Mouse (Mus musculus) neural tube, embryonic 15.5 days (tissue): ENCODE data around the gene Gm45717. TPM values are rescaled to one million over a fixed set of nuclear protein-coding genes. Genes with fewer than 3 reads are reported as not detected.

Source experiments
- polyA plus RNA-seq: library from polyadenylated mRNA; unstranded; fragments of >200 nt; fragmentation: Nextera tagmentation; extraction: Ambion mirVana; gene quantifications from 2 replicates; pipeline ENCODE4 v1.2.1, GENCODE M21; 2015

Gm45717 gene
- polyA plus RNA-seq, 1 experiment from 2014 or later = not detected

Other genes starting within 250 kb of the Gm45717 start
- gene Cyp2e1, start 192.2 kb downstream of the Gm45717 start, polyA plus RNA-seq = not detected in 2 replicates
- 0.47 and 0.73 TPM in 2 replicates for gene Syce1, start 168.1 kb downstream of the Gm45717 start, polyA plus RNA-seq
- 29.4 and 33.1 TPM in 2 replicates for gene Zfp941, start 133.8 kb downstream of the Gm45717 start, polyA plus RNA-seq
- gene Urah, start 120.9 kb downstream of the Gm45717 start, polyA plus RNA-seq = 0.23 and 0.46 TPM in 2 replicates
- not detected in 2 replicates for gene Scgb1c1, start 110.4 kb downstream of the Gm45717 start, polyA plus RNA-seq
- gene Odf3, start 108.1 kb downstream of the Gm45717 start, polyA plus RNA-seq = not detected in 2 replicates
- gene Gm45785, start 99.6 kb downstream of the Gm45717 start, polyA plus RNA-seq = not detected in 2 replicates
- 91.9 and 94.8 TPM in 2 replicates for gene Ric8a, start 99.0 kb downstream of the Gm45717 start, polyA plus RNA-seq
- gene Bet1l, start 98.4 kb downstream of the Gm45717 start, polyA plus RNA-seq = 45.8 and 49.1 TPM in 2 replicates
- gene Psmd13, start 74.0 kb downstream of the Gm45717 start, polyA plus RNA-seq = 253 and 254 TPM in 2 replicates
- 61.9 and 67.8 TPM in 2 replicates for gene Sirt3, start 73.6 kb downstream of the Gm45717 start, polyA plus RNA-seq
- gene Cox8b, start 55.5 kb downstream of the Gm45717 start, polyA plus RNA-seq = 1.5 and 4.8 TPM in 2 replicates
- 0.67 and 5.6 TPM in 2 replicates for gene Nlrp6, start 35.0 kb downstream of the Gm45717 start, polyA plus RNA-seq
- 6.3 and 10.2 TPM in 2 replicates for gene Pgghg, start 14.5 kb downstream of the Gm45717 start, polyA plus RNA-seq
- 3.0 and 4.5 TPM in 2 replicates for gene Ifitm5, start 5.6 kb downstream of the Gm45717 start, polyA plus RNA-seq
- gene Ifitm2, start 50 bp upstream of the Gm45717 start, polyA plus RNA-seq = 197 and 409 TPM in 2 replicates
- 20.6 and 115 TPM in 2 replicates for gene Ifitm1, start 11.3 kb upstream of the Gm45717 start, polyA plus RNA-seq
- gene Ifitm3, start 54.8 kb upstream of the Gm45717 start, polyA plus RNA-seq = 50.1 and 243 TPM in 2 replicates
- 1.7 and 1.8 TPM in 2 replicates for gene Ifitm6, start 62.0 kb upstream of the Gm45717 start, polyA plus RNA-seq
- gene Gm17387, start 73.2 kb upstream of the Gm45717 start, polyA plus RNA-seq = not detected in 2 replicates
- gene B4galnt4, start 105.2 kb upstream of the Gm45717 start, polyA plus RNA-seq = 39.3 and 51.2 TPM in 2 replicates
- 0.18 and 8.4 TPM in 2 replicates for gene Pkp3, start 122.3 kb upstream of the Gm45717 start, polyA plus RNA-seq
- gene Sigirr, start 144.6 kb upstream of the Gm45717 start, polyA plus RNA-seq = 3.3 and 7.8 TPM in 2 replicates
- 0.60 and 1.4 TPM in 2 replicates for gene Ano9, start 161.9 kb upstream of the Gm45717 start, polyA plus RNA-seq
- gene Ptdss2, start 166.4 kb upstream of the Gm45717 start, polyA plus RNA-seq = 83.2 and 86.7 TPM in 2 replicates
- 50.0 and 69.8 TPM in 2 replicates for gene Rnh1, start 216.9 kb upstream of the Gm45717 start, polyA plus RNA-seq
- gene Hras, start 238.1 kb upstream of the Gm45717 start, polyA plus RNA-seq = 166 and 188 TPM in 2 replicates
- gene Lrrc56, start 238.2 kb upstream of the Gm45717 start, polyA plus RNA-seq = 9.0 and 9.1 TPM in 2 replicates